Mouse (Mus musculus) liver, adult 2 months (tissue): ENCODE results near the gene Rps6ka3. TPM values are rescaled to one million over a fixed set of nuclear protein-coding genes. Genes with fewer than 3 reads are reported as not detected.

Source experiments
- DNase-seq: peaks from one replicate; pipeline ENCODE4 v3.0.0-alpha.2; 2011; ENCODE audit warnings: low read depth, low spot score; ENCODE audit errors: extremely low read depth
- H3K27ac ChIP-seq: fragments of 200-500 bp; replicated peaks from 2 replicates; pipeline ENCODE4 v1.5.1; 2012; ENCODE audit warnings: low read depth, mild to moderate bottlenecking, control low read depth, inconsistent platforms, low read length; ENCODE audit not compliant: insufficient read depth
- H3K27me3 ChIP-seq: fragments of 200-500 bp; 2 replicates; pipeline ENCODE4 v1.6.1; 2012; ENCODE audit warnings: mild to moderate bottlenecking, moderate library complexity, low read length, inconsistent platforms; ENCODE audit not compliant: control insufficient read depth, insufficient read depth
- H3K36me3 ChIP-seq: fragments of 200-500 bp; 2 replicates; pipeline ENCODE4 v1.6.1; 2012; ENCODE audit warnings: low read length, inconsistent platforms; ENCODE audit not compliant: control insufficient read depth, insufficient read depth
- H3K4me1 ChIP-seq: fragments of 200-500 bp; 2 replicates; pipeline ENCODE4 v1.6.1; 2011; ENCODE audit warnings: low read length; ENCODE audit not compliant: control insufficient read depth, insufficient read depth
- H3K4me3 ChIP-seq: fragments of 200-500 bp; 2 replicates; pipeline ENCODE4 v1.5.1; 2011; ENCODE audit warnings: low read depth, mild to moderate bottlenecking, control low read depth, low read length, moderate library complexity; ENCODE audit not compliant: insufficient read depth
- H3K79me2 ChIP-seq: fragments of 200-500 bp; 2 replicates; pipeline ENCODE4 v1.6.1; 2012; ENCODE audit warnings: inconsistent platforms, mild to moderate bottlenecking, low read length, moderate library complexity; ENCODE audit not compliant: control insufficient read depth, insufficient read depth
- H3K9ac ChIP-seq: fragments of 200-500 bp; 2 replicates; pipeline ENCODE4 v1.6.1; 2012; ENCODE audit warnings: low read depth, mild to moderate bottlenecking, control low read depth, inconsistent platforms, low read length
- CTCF ChIP-seq: fragments of 200-500 bp; IDR thresholded peaks from 2 replicates; pipeline ENCODE4 v1.5.1; 2011; ENCODE audit warnings: low read depth, low read length, control low read depth
- POLR2A ChIP-seq: fragments of 200-500 bp; IDR thresholded peaks from 2 replicates; pipeline ENCODE4 v1.6.1; 2011; ENCODE audit warnings: low read length, control low read depth; ENCODE audit not compliant: insufficient read depth; ENCODE audit errors: extremely low read depth
- WGBS: fragments of 180-500 bp; shearing (Covaris S2); methylation state at CpG from one replicate; pipeline ENCODE4 v1.1.7; 2018; 5-methylcytosine and 5-hydroxymethylcytosine counted together
- polyA plus RNA-seq: library from polyadenylated mRNA; depleted of rRNA; stranded (reverse); fragments of >200 nt; gene quantifications from 2 replicates; pipeline ENCODE4 v1.2.3, GENCODE M21; 2012; rRNA removed
- total RNA-seq: library from RNA; depleted of rRNA; stranded (reverse); fragments of >200 nt; gene quantifications from 2 replicates; pipeline ENCODE4 v1.2.3, GENCODE M21; 2014; rRNA removed

Rps6ka3 gene
- total and polyA plus RNA-seq, 2 experiments: 3.0 to 6.8 TPM

DNA sequence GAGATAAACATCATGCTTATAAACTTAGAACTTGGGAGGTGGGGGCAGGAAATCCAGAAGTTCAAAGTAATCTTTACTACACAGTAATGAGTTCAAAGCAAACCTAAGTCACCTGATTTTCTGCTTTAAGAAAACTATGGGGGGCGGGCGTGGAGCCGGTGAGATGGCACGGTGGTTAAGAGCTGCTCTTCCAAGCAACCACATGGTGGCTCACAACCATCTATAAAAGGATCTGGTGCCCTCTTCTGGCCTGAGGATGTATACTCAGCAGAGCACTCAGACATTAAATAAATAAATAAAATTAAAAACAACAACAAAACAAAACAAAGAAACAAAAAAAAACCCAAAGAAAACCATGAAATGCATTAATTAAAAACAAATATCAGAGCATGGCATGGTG lies 199.1 kb downstream of the Rps6ka3 start:
- DNase-seq: peak; percentile 4
- WGBS: 8% methylated on average over 4 of the region's 4 CpGs
- H3K9ac ChIP-seq: no peak overlapping the region
- H3K27ac ChIP-seq: no peak overlapping the region
- no peak overlapping the region for H3K4me3 ChIP-seq
- H3K79me2 ChIP-seq: no peaks in the 10 kb centered on the region
- H3K27me3 ChIP-seq: 0 out of 2 replicates have a peak, but pooled peaks cover under 1% of the 10 kb centered on the region
- no peaks in the 10 kb centered on the region for H3K36me3 ChIP-seq
- TF ChIP-seq POLR2A (no peak), CTCF (peak; percentile 33)
- H3K4me1 ChIP-seq: no peaks in the 10 kb centered on the region

DNA sequence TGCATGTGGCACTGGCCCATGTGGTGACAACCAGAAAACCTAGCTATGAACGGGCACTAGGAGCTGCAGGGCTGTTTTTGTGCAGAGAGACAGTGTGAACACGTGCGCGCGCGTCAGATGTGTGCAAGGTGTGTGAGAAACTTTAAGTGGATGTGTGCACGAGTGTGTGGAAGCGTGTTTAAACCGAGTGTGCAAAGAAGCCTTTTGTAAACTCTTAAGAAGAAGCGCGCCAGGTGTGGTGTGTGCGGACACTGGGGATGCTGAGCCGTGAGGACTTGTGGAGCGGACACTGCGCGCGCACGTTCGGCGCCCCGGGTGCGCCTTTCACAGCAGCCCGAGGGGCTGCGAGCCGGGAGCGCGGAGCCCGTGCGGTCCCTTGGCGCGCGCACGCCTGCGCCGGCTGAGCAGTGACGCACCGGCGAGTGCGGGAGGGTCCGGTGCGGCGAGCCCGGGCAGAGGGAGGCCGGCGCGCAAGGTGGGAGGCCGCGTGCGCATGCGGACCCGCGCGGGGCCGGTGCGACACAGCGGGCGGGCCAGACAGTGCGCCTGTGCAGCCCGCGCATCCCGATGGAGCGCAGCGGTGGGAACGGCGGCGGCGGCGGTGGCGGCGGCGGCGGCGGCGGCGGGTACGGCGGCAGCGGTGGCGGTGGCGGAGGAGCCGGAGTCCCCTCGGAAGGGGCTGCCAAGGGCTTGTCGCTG lies 204.2 kb downstream of the Rps6ka3 start, which contains the start of gene Map7d2:
Gene Map7d2, plus strand, starts transcription at position 443 of the 699 bp plus-strand sequence.
- no peak within 1 kb of the TSS for H3K27ac ChIP-seq
- WGBS: 12% methylated on average over 45 of the region's 83 CpGs

DNA sequence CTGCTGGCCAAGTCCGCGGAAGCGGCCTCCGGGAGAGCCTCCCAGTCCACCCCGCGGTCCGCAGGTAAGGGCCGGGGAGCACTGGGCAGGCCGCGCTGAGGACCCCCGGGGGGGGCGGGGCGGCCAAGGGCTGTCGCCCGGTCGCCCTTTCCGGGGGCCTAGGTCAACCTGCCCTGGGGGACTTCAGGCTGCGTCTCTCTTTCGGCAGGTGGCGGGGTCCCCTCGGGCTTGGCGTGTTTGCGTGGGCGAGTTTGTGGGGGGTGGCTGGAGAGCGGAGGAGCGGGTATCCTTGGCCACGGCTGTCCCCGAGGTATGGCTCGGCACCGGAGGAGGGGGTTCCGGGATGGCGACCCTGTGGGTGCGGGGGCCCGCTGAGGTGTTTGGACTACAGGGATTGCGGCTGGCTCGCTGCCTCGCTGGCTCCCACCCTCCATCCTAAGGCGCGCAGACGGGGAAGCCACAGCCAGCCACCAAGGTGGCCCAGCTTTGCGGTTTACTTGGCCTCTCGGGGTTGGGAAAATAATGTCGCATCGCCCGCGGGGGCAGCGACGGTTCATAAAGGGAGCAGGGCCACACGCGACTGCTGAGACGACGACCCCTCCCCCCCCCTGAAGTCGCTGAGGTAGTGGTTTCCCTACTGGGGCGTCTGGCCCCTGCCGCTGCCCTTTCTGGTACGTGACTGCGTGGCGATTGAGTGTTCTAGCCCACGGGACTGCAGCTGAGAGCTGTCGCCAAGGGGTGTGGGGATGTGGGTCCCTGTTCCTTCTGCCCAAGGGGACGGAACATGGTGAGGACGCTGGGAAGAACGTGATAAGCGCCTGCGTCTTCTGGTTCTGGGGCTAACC lies 204.9 kb downstream of the Rps6ka3 start:
- Histone ChIP-seq H3K36me3 (no peaks in the 10 kb centered on the region), H3K4me3 (no peak overlapping the region), H3K9ac (no peak overlapping the region), H3K4me1 (no peaks in the 10 kb centered on the region), H3K79me2 (no peaks in the 10 kb centered on the region), H3K27me3 (peaks cover 10% of the 10 kb centered on the region), H3K27ac (no peak overlapping the region)
- DNase-seq: no peak
- no peak for TF ChIP-seq CTCF
- no peak for TF ChIP-seq POLR2A
- 2% methylated on average over 43 of the region's 65 CpGs for WGBS

More for the DNA sequence above, 204.2 kb downstream of the Rps6ka3 start, which contains the start of gene Map7d2:
- Histone ChIP-seq H3K4me3 (peak within 1 kb of the TSS; percentile 16; the same call in 1 of the 2 replicates), H3K27me3 (peaks cover 10% of the 10 kb centered on the region), H3K9ac (no peak within 1 kb of the TSS), H3K79me2 (no peaks in the 10 kb centered on the region), H3K4me1 (no peaks in the 10 kb centered on the region), H3K36me3 (no peaks in the 10 kb centered on the region)
- DNase-seq: no peak
- TF ChIP-seq POLR2A (no peak), CTCF (no peak)

Other genes starting within 250 kb of the Rps6ka3 start
- 13.8 and 14.8 TPM in 2 replicates for gene Eif1ax, start 161.9 kb downstream of the Rps6ka3 start, total RNA-seq
- gene Eif1ax, start 161.9 kb downstream of the Rps6ka3 start, polyA plus RNA-seq: 37.6 and 49.5 TPM in 2 replicates
- gene Map7d2, start 204.3 kb downstream of the Rps6ka3 start, total RNA-seq: 0.20 TPM in 1 of 2 replicates, not detected in the other
- gene Map7d2, start 204.3 kb downstream of the Rps6ka3 start, polyA plus RNA-seq: not detected in 2 replicates